Mouse (Mus musculus) CH12.LX (cell line): ENCODE results near the gene Vac14. TPM values are rescaled to one million over a fixed set of nuclear protein-coding genes. Genes with fewer than 3 reads are reported as not detected.

Experiments
- DNase-seq: peaks from one replicate; pipeline ENCODE4 v3.0.0-alpha.2; 2013; ENCODE audit errors: extremely low read depth
- H3K27ac ChIP-seq: 2 replicates; pipeline ENCODE4 v1.5.1; 2012; ENCODE audit warnings: low read depth, mild to moderate bottlenecking, control low read depth, moderate library complexity; ENCODE audit not compliant: insufficient read depth
- H3K27me3 ChIP-seq: replicated peaks from 2 replicates; pipeline ENCODE3; 2012; ENCODE audit warnings: inconsistent platforms
- H3K36me3 ChIP-seq, 2 experiments: replicated peaks in 1 of 2; 2 replicates each; pipeline versions ENCODE3 to v1.6.1; 2012; ENCODE audit warnings: inconsistent platforms in 1 of 2, low read length in 1 of 2, mild to moderate bottlenecking in 1 of 2, mixed read lengths in 1 of 2, moderate library complexity in 1 of 2; ENCODE audit not compliant: control insufficient read depth in 1 of 2, insufficient read depth in 1 of 2
- H3K4me1 ChIP-seq, 2 experiments: 2 replicates each; pipeline ENCODE4 v1.6.1; 2012; ENCODE audit warnings: inconsistent platforms in 1 of 2, moderate library complexity in 1 of 2; ENCODE audit not compliant: insufficient read depth in 2 of 2, control insufficient read depth in 1 of 2
- H3K4me2 ChIP-seq: 2 replicates; pipeline ENCODE4 v1.6.1; 2012; ENCODE audit warnings: low read depth, mild to moderate bottlenecking, control low read depth; ENCODE audit not compliant: poor library complexity, insufficient read depth, severe bottlenecking
- H3K4me3 ChIP-seq, 3 experiments: fragments of 150-350 bp in 1 of 3; sonication (generic) in 1 of 3; replicated peaks in 1 of 3; 2 replicates each; pipeline versions ENCODE3 to v1.5.1; 2011 to 2012; ENCODE audit warnings: low read depth in 2 of 3, low read length in 2 of 3, mild to moderate bottlenecking in 2 of 3, moderate library complexity in 2 of 3, control low read depth in 1 of 3, improper control_type of control experiment in 1 of 3, inconsistent platforms in 1 of 3, mixed read lengths in 1 of 3; ENCODE audit not compliant: poor library complexity in 1 of 3
- H3K79me2 ChIP-seq: replicated peaks from 2 replicates; pipeline ENCODE4 v1.6.1; 2012; ENCODE audit warnings: mild to moderate bottlenecking, moderate library complexity; ENCODE audit not compliant: control insufficient read depth, poor library complexity, insufficient read depth, severe bottlenecking; ENCODE audit errors: extremely low read depth
- H3K9ac ChIP-seq: 2 replicates; pipeline ENCODE4 v1.6.1; 2012; ENCODE audit warnings: low read depth, mild to moderate bottlenecking, control low read depth, moderate library complexity; ENCODE audit not compliant: insufficient read depth
- H3K9me3 ChIP-seq: replicated peaks from 2 replicates; pipeline ENCODE3; 2012; ENCODE audit warnings: low read length, inconsistent platforms, mixed read lengths
- CHD1 ChIP-seq: IDR thresholded peaks from 2 replicates; pipeline ENCODE4 v1.6.1; 2012; ENCODE audit warnings: low read depth, low read length, improper control_type of control experiment, inconsistent platforms
- CHD2 ChIP-seq: IDR thresholded peaks from 2 replicates; pipeline ENCODE4 v1.6.1; 2011; ENCODE audit warnings: low read length, improper control_type of control experiment
- ELF1 ChIP-seq: IDR thresholded peaks from 2 replicates; pipeline ENCODE4 v1.6.1; 2014; ENCODE audit warnings: low read depth, mild to moderate bottlenecking, inconsistent platforms, low read length, improper control_type of control experiment
- EP300 ChIP-seq: IDR thresholded peaks from 2 replicates; pipeline ENCODE4 v1.6.1; 2011; ENCODE audit warnings: low read length, improper control_type of control experiment
- IRF4 ChIP-seq: IDR thresholded peaks from 2 replicates; pipeline ENCODE4 v1.6.1; 2014; ENCODE audit warnings: low read depth, mild to moderate bottlenecking, inconsistent platforms, low read length, improper control_type of control experiment
- JUND ChIP-seq: conservative IDR thresholded peaks from 2 replicates; pipeline ENCODE4 v1.6.1; 2011; ENCODE audit warnings: low read depth, low read length, improper control_type of control experiment
- KAT2A ChIP-seq: IDR thresholded peaks from 2 replicates; pipeline ENCODE4 v1.6.1; 2012; ENCODE audit warnings: low read length, improper control_type of control experiment, inconsistent platforms; ENCODE audit not compliant: insufficient replicate concordance
- MAX ChIP-seq: IDR thresholded peaks from 2 replicates; pipeline ENCODE4 v1.6.1; 2011; ENCODE audit warnings: low read length, improper control_type of control experiment
- MEF2A ChIP-seq: IDR thresholded peaks from 2 replicates; pipeline ENCODE4 v1.6.1; 2014; ENCODE audit warnings: low read depth, mild to moderate bottlenecking, inconsistent platforms, low read length, improper control_type of control experiment, borderline replicate concordance
- MXI1 ChIP-seq: IDR thresholded peaks from 2 replicates; pipeline ENCODE4 v1.6.1; 2011; ENCODE audit warnings: mild to moderate bottlenecking, low read depth, low read length, improper control_type of control experiment
- NELFE ChIP-seq: IDR thresholded peaks from 2 replicates; pipeline ENCODE4 v1.6.1; 2011; ENCODE audit warnings: low read depth, low read length, improper control_type of control experiment
- POLR2AphosphoS2 ChIP-seq: IDR thresholded peaks from 2 replicates; pipeline ENCODE4 v1.6.1; 2011; ENCODE audit warnings: low read depth, low read length, improper control_type of control experiment
- RAD21 ChIP-seq: IDR thresholded peaks from 2 replicates; pipeline ENCODE4 v1.6.1; 2011; ENCODE audit warnings: low read depth, mild to moderate bottlenecking, low read length, improper control_type of control experiment, moderate library complexity
- RCOR1 ChIP-seq: conservative IDR thresholded peaks from 2 replicates; pipeline ENCODE4 v1.6.1; 2012; ENCODE audit warnings: low read depth, mild to moderate bottlenecking, inconsistent platforms, low read length, improper control_type of control experiment
- SIN3A ChIP-seq: IDR thresholded peaks from 2 replicates; pipeline ENCODE4 v1.6.1; 2012; ENCODE audit warnings: low read length, improper control_type of control experiment, inconsistent platforms
- TBP ChIP-seq: conservative IDR thresholded peaks from 2 replicates; pipeline ENCODE4 v1.6.1; 2011; ENCODE audit warnings: low read depth, low read length, improper control_type of control experiment
- TCF12 ChIP-seq: IDR thresholded peaks from 2 replicates; pipeline ENCODE4 v1.6.1; 2014; ENCODE audit warnings: low read depth, mild to moderate bottlenecking, inconsistent platforms, low read length, improper control_type of control experiment
- USF2 ChIP-seq: conservative IDR thresholded peaks from 2 replicates; pipeline ENCODE4 v1.6.1; 2011; ENCODE audit warnings: low read depth, low read length, improper control_type of control experiment
- ZKSCAN1 ChIP-seq: IDR thresholded peaks from 2 replicates; pipeline ENCODE4 v1.6.1; 2012; ENCODE audit warnings: low read depth, inconsistent platforms, low read length, improper control_type of control experiment, borderline replicate concordance
- ZNF384 ChIP-seq: IDR thresholded peaks from 2 replicates; pipeline ENCODE4 v1.6.1; 2012; ENCODE audit warnings: low read depth, low read length, improper control_type of control experiment, inconsistent platforms
- dilution Hi-C: fragments of 300-500 bp; cut with MboI; formaldehyde crosslinking; loops from 2 replicates; pipeline ENCODE4 v1.14.3; 2020; ENCODE audit warnings: low sequenced_read_pairs; ENCODE audit not compliant: extremely low pct_unique_long_range_greater_than_20kb, extremely low pct_ligation_motif_present
- in situ Hi-C: fragments of 300-500 bp; cut with MboI; formaldehyde crosslinking; loops from 3 replicates; pipeline ENCODE4 v1.14.3; 2019; ENCODE audit warnings: low sequenced_read_pairs, low pct_ligation_motif_present, low pct_unique_long_range_greater_than_20kb, mixed read lengths
- polyA plus RNA-seq: library from polyadenylated mRNA; unstranded; fragments of >175 nt; gene quantifications from 2 replicates; pipeline ENCODE4 v1.2.1, GENCODE M21; 2012; ENCODE audit warnings: low read depth; ENCODE audit not compliant: insufficient read length
- total RNA-seq, 2 experiments: library from RNA; depleted of rRNA; stranded (reverse); fragments of 300-350 nt in 1 of 2; fragments of >200 nt in 1 of 2; gene quantifications; 2 replicates each; pipeline ENCODE4 v1.2.3; 2012 to 2014

Vac14 gene
- total and polyA plus RNA-seq, 3 experiments, result 20.9 to 73.8 (median 28.2) TPM

DNA sequence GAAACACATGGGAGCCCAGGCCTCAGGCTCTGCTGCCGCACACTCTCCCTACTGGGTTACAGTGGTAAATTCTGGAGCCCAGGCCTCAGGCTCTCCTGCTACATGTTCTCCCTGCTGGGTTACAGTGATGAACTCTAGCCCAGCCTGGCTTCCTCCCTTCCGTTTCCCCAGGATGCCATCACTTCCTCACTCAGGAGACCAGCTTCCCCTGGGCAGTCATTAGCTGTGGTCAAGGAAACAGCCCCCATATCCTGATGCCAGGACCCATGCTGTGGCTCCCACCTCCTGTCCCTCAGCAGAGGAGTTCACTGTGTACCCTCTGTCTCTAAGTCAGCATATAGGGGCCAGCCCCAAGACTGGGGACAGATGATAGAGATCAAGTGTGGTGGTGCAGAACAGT, 53.7 kb downstream of the Vac14 start:
- no peak overlapping the region for H3K9ac ChIP-seq
- H3K27me3 ChIP-seq, result no peaks in the 10 kb centered on the region
- no peak overlapping the region for H3K4me2 ChIP-seq
- H3K9me3 ChIP-seq, result no peaks in the 10 kb centered on the region
- H3K4me1 ChIP-seq, result peaks cover 0 to 10% of the 10 kb centered on the region in 2 experiments; a peak in 2 of 4 replicates
- H3K27ac ChIP-seq, result no peak overlapping the region
- TF ChIP-seq RCOR1, result no peak
- no peak for TF ChIP-seq TBP
- no peak for TF ChIP-seq EP300
- no peak for TF ChIP-seq NELFE
- no peak for TF ChIP-seq ZNF384
- no peak for TF ChIP-seq POLR2AphosphoS2
- no peak for TF ChIP-seq TCF12
- no peak for TF ChIP-seq MAX
- no peak for TF ChIP-seq SIN3A
- no peak for TF ChIP-seq JUND
- no peak for TF ChIP-seq CHD1
- DNase-seq, result no peak
- dilution Hi-C loops, result no loop called here
- H3K79me2 ChIP-seq, result no peaks in the 10 kb centered on the region
- in situ Hi-C loops, result no loop called here
- H3K36me3 ChIP-seq, result peaks cover 48 to 93% of the 10 kb centered on the region in 2 experiments
- no peak overlapping the region for H3K4me3 ChIP-seq

- Histone ChIP-seq H3K4me3 (no peak overlapping the region), H3K4me1 (peaks cover 0 to 10% of the 10 kb centered on the region in 2 experiments; a peak in 2 of 4 replicates), H3K9me3 (no peaks in the 10 kb centered on the region), H3K4me2 (no peak overlapping the region), H3K79me2 (no peaks in the 10 kb centered on the region), H3K36me3 (peaks cover 48 to 99% of the 10 kb centered on the region in 2 experiments), H3K9ac (no peak overlapping the region), H3K27me3 (no peaks in the 10 kb centered on the region), H3K27ac (no peak overlapping the region)
- DNase-seq, result no peak
- TF ChIP-seq KAT2A, result no peak
- no peak for TF ChIP-seq IRF4
- TF ChIP-seq USF2, result no peak
- TF ChIP-seq ZKSCAN1, result no peak
- no peak for TF ChIP-seq MXI1
- no peak for TF ChIP-seq TBP
- no peak for TF ChIP-seq RAD21
- no peak for TF ChIP-seq ZNF384
- no peak for TF ChIP-seq MAX
- TF ChIP-seq ELF1, result no peak
- TF ChIP-seq MEF2A, result no peak
- no peak for TF ChIP-seq CHD2
- no peak for TF ChIP-seq POLR2AphosphoS2
- dilution Hi-C loops (no loop called here), in situ Hi-C loops (no loop called here)
These were observed 54.8 kb downstream of the Vac14 start for GRCm38 (mm10) chr8:110673168-110673567.
